Mouse (Mus musculus) limb, embryonic 13.5 days (tissue): ENCODE results near the gene Casp8ap2. TPM values are rescaled to one million over a fixed set of nuclear protein-coding genes. Genes with fewer than 3 reads are reported as not detected.

ENCODE experiments used
- ATAC-seq: fragments of 200-750 bp; cut with Nextera tagmentation; 2 replicates; pipeline ENCODE4 v1.8.0; 2017; ENCODE audit warnings: low read depth, moderate number of reproducible peaks, moderate TSS enrichment; ENCODE audit not compliant: low FRiP score
- H3K27ac ChIP-seq: fragments of 300-500 bp; sonication (generic); 2 replicates; pipeline ENCODE4 v1.5.1; 2015; ENCODE audit warnings: inconsistent platforms, mild to moderate bottlenecking, moderate library complexity
- H3K27me3 ChIP-seq: fragments of 300-500 bp; sonication (generic); 2 replicates; pipeline ENCODE4 v1.6.1; 2015; ENCODE audit warnings: mild to moderate bottlenecking, inconsistent platforms
- H3K36me3 ChIP-seq: fragments of 300-500 bp; sonication (generic); 2 replicates; pipeline ENCODE4 v1.6.1; 2015; ENCODE audit warnings: inconsistent platforms, mild to moderate bottlenecking, moderate library complexity
- H3K4me1 ChIP-seq: fragments of 300-500 bp; sonication (generic); 2 replicates; pipeline ENCODE4 v1.6.1; 2015; ENCODE audit warnings: inconsistent platforms
- H3K4me2 ChIP-seq: fragments of 300-500 bp; sonication (generic); replicated peaks from 2 replicates; pipeline ENCODE4 v1.6.1; 2015; ENCODE audit warnings: inconsistent platforms, mild to moderate bottlenecking, moderate library complexity
- H3K4me3 ChIP-seq: fragments of 300-500 bp; sonication (generic); 2 replicates; pipeline ENCODE4 v1.5.1; 2015; ENCODE audit warnings: moderate library complexity, mild to moderate bottlenecking, inconsistent platforms
- H3K9ac ChIP-seq: fragments of 300-500 bp; sonication (generic); 2 replicates; pipeline ENCODE4 v1.6.1; 2015; ENCODE audit warnings: mild to moderate bottlenecking, inconsistent platforms
- H3K9me3 ChIP-seq: fragments of 300-500 bp; sonication (generic); 2 replicates; pipeline ENCODE4 v1.6.1; 2016; ENCODE audit warnings: inconsistent platforms
- WGBS: fragments of 180-500 bp; shearing (Covaris S2); methylation state at CpG from one replicate; pipeline ENCODE4 v1.1.7; 2015; 5-methylcytosine and 5-hydroxymethylcytosine counted together
- polyA plus RNA-seq: library from polyadenylated mRNA; unstranded; fragments of >200 nt; fragmentation: Nextera tagmentation; extraction: Ambion mirVana; gene quantifications from 2 replicates; pipeline ENCODE4 v1.2.1, GENCODE M21; 2015

Gene Casp8ap2
- polyA plus RNA-seq, 1 experiment from 2014 or later = 79.6 TPM

DNA sequence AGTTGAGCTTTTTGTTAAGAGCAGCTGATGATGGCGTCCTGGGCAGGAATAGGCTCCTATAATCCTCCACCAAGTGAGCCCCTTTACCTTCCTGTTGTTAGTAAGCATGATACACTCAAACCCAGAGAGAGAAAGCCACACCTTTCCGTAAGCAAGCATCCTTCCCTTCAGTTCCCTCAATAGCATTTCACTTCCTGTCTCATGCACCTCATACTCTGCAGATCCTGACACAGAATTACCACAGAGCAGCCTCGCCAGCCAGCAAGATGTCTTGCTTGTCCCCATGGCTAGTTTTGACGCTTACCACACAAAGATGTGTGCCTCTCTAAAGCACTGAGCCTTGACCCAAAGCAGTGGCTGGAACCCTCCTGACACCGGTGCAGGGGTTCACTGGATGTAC, 27.7 kb upstream of the Casp8ap2 start:
- no peak for ATAC-seq
- WGBS = 85% methylated on average over 5 of the region's 5 CpGs
- no peak overlapping the region for H3K9ac ChIP-seq

DNA sequence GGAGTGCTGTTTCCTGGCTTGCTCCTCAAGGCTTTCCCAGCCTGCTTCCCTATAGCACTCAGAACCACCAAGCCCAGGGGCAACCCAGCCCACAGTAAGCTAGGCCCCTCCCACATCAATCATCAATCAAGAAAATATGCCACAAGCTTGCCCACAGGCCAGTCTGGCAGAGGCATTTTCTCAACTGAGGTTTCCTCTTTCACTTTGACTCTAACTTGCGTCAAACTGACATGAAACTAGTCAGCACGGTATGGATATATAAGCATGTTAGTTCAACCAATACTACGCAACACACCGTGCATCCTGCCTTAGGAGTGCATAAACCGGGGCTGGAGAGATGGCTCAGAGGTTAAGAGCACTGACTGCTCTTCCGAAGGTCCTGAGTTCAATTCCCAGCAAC, 27.0 kb upstream of the Casp8ap2 start:
- H3K4me3 ChIP-seq = no peak overlapping the region
- no peaks in the 10 kb centered on the region for H3K36me3 ChIP-seq
- ATAC-seq = no peak
- WGBS = 84% methylated on average over 6 of the region's 6 CpGs
- no peaks in the 10 kb centered on the region for H3K9me3 ChIP-seq
- H3K27ac ChIP-seq = no peak overlapping the region
- H3K4me2 ChIP-seq = no peak overlapping the region
- no peaks in the 10 kb centered on the region for H3K4me1 ChIP-seq
- no peaks in the 10 kb centered on the region for H3K27me3 ChIP-seq
- H3K9ac ChIP-seq = no peak overlapping the region

More for the DNA sequence above, 27.7 kb upstream of the Casp8ap2 start:
- Histone ChIP-seq H3K4me1 (no peaks in the 10 kb centered on the region), H3K27me3 (no peaks in the 10 kb centered on the region), H3K36me3 (no peaks in the 10 kb centered on the region), H3K4me3 (no peak overlapping the region), H3K4me2 (no peak overlapping the region), H3K27ac (no peak overlapping the region), H3K9me3 (no peaks in the 10 kb centered on the region)

DNA sequence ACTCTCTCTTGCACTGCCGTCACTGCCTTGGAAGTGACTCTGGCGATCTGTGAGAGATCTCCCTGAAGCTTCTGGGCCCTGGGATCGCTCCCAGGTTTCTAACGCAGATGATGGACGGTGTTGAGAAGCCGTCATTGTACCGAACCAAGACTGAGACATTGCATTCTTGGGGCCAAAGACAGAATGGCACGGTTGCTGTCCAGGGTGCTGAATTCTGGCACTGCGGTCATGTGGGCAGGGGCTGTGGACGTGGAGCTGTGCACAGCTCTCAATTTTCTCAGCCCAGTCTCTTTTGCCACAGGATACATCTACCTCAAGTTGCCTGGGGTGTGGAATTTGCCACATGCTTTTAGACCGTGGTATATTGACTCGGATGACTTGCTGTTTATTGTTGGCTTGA, 14.1 kb upstream of the Casp8ap2 start:
- no peaks in the 10 kb centered on the region for H3K9me3 ChIP-seq
- H3K4me1 ChIP-seq = no peaks in the 10 kb centered on the region
- H3K4me3 ChIP-seq = no peak overlapping the region
- H3K36me3 ChIP-seq = no peaks in the 10 kb centered on the region
- H3K4me2 ChIP-seq = no peak overlapping the region
- ATAC-seq = peak; percentile 64; the same call in 1 of the 2 replicates
- WGBS = 27% methylated on average over 12 of the region's 12 CpGs
- H3K27ac ChIP-seq = no peak overlapping the region
- no peak overlapping the region for H3K9ac ChIP-seq
- no peaks in the 10 kb centered on the region for H3K27me3 ChIP-seq

DNA sequence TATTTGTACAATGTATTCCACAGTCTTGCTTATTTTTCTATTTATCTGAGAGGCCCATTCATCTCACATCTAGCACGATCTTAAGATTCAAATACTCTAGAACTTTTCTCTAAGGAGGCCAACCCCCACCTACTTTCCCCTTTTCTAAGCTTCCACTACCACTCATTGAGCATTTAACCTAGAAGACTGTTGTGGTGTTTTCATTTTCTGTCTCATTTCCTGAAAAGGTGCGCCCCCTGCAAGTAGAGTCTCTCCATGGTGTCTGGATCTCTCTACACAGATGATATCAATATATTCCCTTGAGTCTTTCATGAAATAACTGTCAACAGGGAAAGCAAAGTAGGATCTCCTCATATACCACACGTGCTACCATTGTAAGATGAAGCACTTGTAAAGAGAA, 12.6 kb upstream of the Casp8ap2 start, which contains the start of gene Gja10:
TSS of gene Gja10 (minus strand) at position 101 of the 400 bp plus-strand sequence.
- H3K4me1 ChIP-seq = no peaks in the 10 kb centered on the region
- H3K4me3 ChIP-seq = no peak within 1 kb of the TSS
- H3K4me2 ChIP-seq = no peak within 1 kb of the TSS
- no peak for ATAC-seq
- no peaks in the 10 kb centered on the region for H3K27me3 ChIP-seq
- 62% methylated on average over 3 of the region's 3 CpGs for WGBS
- no peaks in the 10 kb centered on the region for H3K9me3 ChIP-seq
- no peaks in the 10 kb centered on the region for H3K36me3 ChIP-seq
- H3K27ac ChIP-seq = no peak within 1 kb of the TSS
- no peak within 1 kb of the TSS for H3K9ac ChIP-seq

DNA sequence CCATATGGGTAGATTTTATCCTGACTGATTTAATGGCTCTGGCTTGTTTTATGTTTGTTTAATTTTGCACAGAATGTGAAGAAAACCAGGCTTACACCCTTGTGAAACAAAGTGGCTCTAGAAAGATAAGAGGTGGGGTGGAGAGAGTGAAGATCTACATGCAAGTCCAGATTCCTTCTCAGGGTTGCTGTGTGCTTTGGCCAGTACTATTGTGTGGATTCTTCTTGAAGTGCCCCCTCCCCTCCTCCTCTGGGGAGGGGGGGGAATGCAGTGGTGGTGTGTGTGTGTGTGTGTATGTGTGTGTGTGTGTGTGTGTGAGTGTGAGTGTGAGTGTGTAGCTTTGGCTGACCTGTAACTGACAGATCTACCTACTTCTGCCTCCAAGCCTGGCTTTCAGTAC, 6.4 kb downstream of the Casp8ap2 start:
- Histone ChIP-seq H3K4me1 (peaks cover 9% of the 10 kb centered on the region), H3K27ac (no peak overlapping the region), H3K36me3 (peaks cover 23% of the 10 kb centered on the region), H3K27me3 (no peaks in the 10 kb centered on the region), H3K9ac (no peak overlapping the region), H3K4me2 (no peak overlapping the region), H3K9me3 (no peaks in the 10 kb centered on the region), H3K4me3 (no peak overlapping the region)
- ATAC-seq = no peak

DNA sequence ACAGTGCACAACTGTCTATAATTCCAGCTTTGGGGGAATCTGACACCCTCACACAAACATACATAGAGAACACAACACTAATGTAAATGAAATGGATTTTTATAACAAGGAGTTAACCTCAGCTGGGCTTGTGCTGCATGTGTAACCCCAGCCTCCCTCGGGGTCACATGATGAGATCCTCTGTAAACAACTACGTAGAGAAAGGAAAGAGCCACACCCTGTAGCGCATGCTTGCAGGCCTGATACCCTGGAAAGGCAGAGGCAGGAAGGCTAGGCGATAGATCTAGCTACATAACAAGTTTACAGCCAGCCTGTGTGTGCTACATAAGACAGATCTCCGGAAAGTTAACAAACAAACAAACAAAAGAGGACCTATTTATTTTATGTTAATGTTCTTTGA, 36.4 kb downstream of the Casp8ap2 start:
- no peak overlapping the region for H3K9ac ChIP-seq
- no peaks in the 10 kb centered on the region for H3K9me3 ChIP-seq
- no peak overlapping the region for H3K27ac ChIP-seq
- H3K4me1 ChIP-seq = peaks cover 5% of the 10 kb centered on the region; the same call in 1 of the 2 replicates
- peaks cover 46% of the 10 kb centered on the region for H3K36me3 ChIP-seq
- WGBS = 80% methylated on average over 5 of the region's 5 CpGs
- no peak overlapping the region for H3K4me3 ChIP-seq
- ATAC-seq = no peak
- H3K4me2 ChIP-seq = no peak overlapping the region
- no peaks in the 10 kb centered on the region for H3K27me3 ChIP-seq

DNA sequence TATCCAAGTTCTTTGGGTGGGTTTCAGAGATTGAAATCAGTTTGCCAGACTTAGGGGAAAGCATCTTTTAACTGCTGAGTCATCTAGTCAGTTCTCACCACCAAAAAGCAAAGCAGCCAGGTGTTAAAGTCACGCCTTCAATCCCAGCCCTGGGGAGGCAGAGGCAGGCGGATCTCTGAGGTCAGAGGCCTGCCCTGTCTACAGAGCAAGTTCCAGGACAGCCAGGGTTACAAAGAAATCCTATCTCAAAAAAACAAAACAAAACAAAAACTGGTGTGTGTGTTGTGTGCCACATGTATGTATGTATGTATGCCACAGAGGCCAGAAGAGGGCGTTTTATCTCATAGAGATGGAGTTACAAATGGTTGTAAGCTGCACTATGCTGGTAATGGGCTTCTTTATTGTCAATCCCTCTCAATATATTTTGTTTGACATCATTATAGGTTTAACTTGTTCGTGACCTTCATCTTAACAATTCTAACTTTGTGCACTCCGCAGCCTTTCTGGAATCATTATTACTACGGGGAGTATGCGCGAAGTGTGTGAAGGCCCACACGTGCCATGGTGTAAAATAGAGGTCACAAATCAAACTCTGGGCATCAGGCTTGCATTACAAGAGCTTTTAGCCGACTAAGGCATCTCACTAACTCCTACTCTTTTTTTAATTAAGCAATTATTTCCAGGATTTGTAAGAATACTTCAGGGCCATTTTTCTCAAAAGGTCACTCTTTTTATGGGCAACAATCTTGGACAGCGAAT, 41.1 kb downstream of the Casp8ap2 start:
- H3K27ac ChIP-seq = peak overlapping the region; percentile 39; the same call in 1 of the 2 replicates
- peak overlapping the region; percentile 72 for H3K9ac ChIP-seq
- peak; percentile 19; the same call in 1 of the 2 replicates for ATAC-seq
- H3K9me3 ChIP-seq = no peaks in the 10 kb centered on the region
- 54% methylated on average over 11 of the region's 11 CpGs for WGBS
- peaks cover 21% of the 10 kb centered on the region for H3K36me3 ChIP-seq
- H3K4me3 ChIP-seq = peak overlapping the region; percentile 95
- peaks cover 14% of the 10 kb centered on the region for H3K4me1 ChIP-seq
- no peaks in the 10 kb centered on the region for H3K27me3 ChIP-seq
- peak overlapping the region; percentile 73 for H3K4me2 ChIP-seq

DNA sequence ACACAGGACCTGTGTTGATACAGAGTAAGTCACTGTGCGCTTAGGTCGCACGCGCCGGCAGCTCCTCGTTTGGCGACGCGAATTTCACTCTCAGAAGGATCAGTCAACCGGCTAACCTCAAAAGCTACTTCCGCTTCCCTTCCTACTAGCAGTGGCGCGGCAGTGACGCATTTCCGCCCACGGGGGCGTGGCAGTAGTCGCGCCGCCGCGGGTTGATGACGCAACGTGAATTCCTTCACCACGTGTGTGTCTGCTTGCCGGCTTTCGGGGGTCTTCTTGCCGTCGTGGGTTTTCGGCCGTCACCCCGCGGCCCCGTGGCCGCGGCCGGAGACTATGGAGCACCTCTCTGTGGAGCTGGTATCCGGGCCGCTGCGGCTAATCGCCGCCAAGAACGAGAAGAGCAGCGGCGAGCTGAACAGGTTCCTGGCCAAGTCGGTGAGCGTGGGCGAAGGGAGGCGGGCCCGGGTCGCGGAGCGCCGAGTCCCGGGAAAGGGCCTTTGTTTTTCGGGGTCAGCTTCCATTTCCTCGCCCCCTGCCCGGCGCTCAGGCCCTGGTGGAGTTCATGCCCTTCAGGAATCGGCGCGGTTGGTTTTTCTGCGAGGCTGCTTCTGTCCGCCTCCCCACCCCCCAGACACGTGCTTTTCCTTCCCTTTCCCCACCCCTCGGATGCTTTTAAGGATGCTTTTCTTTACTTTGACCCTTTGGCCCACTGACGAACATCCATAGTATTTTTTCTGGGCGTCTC, 41.8 kb downstream of the Casp8ap2 start, which contains the start of gene Mdn1:
TSS of gene Mdn1 (plus strand) at position 202 of the 745 bp plus-strand sequence.
- peak; percentile 94 for ATAC-seq
- Histone ChIP-seq H3K9ac (peak within 1 kb of the TSS; percentile 72), H3K4me3 (peak within 1 kb of the TSS; percentile 95), H3K4me1 (peaks cover 14% of the 10 kb centered on the region), H3K36me3 (peaks cover 17% of the 10 kb centered on the region), H3K9me3 (no peaks in the 10 kb centered on the region), H3K27ac (peak within 1 kb of the TSS; percentile 39; the same call in 1 of the 2 replicates), H3K4me2 (peak within 1 kb of the TSS; percentile 73), H3K27me3 (no peaks in the 10 kb centered on the region)
- under 1% methylated on average over 68 of the region's 68 CpGs for WGBS

DNA sequence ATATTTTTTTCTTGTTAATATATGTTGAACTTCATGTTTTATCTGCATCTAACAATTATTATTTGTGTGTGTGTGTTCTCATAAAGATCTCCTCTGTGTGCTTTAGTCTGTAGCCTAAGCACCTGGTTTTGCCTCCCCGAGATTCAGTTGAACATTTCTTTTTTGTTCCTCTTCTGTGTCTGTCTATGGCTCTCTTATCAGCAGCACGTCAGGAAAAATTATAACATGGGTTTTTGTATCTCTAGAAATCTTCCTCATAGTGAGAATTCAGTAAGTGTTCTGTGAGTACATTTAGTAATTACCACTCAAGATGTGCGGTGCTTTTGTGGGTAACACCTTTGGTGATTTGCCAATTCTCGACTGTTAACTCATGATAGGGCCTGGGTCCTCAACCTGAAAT, 50.6 kb downstream of the Casp8ap2 start:
- Histone ChIP-seq H3K27ac (no peak overlapping the region), H3K4me1 (no peaks in the 10 kb centered on the region), H3K4me2 (no peak overlapping the region), H3K4me3 (no peak overlapping the region), H3K9me3 (no peaks in the 10 kb centered on the region), H3K9ac (no peak overlapping the region), H3K27me3 (no peaks in the 10 kb centered on the region), H3K36me3 (peaks cover 66% of the 10 kb centered on the region)
- WGBS = 92% methylated on average over 4 of the region's 4 CpGs
- ATAC-seq = no peak

DNA sequence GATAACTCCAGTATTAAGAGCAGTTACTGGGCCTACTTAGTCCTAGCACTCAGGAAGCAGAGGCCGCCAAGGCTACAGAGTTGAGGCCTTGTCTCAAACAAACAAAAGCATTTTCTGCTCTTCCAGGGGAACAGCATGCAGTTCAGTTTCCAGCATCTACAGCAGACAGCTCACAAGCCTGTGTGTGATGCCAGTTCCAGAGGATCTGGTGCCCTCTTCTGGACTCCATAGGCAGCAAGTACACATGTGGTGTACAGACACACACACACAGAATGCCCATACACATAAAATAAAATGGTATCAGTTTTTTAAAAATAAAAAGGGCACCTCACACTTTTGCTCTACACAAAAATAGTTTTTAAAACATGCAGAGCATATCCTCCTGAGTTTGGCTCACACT, 53.0 kb downstream of the Casp8ap2 start:
- no peak overlapping the region for H3K9ac ChIP-seq
- H3K4me1 ChIP-seq = no peaks in the 10 kb centered on the region
- peaks cover 80% of the 10 kb centered on the region for H3K36me3 ChIP-seq
- H3K4me3 ChIP-seq = no peak overlapping the region
- H3K9me3 ChIP-seq = no peaks in the 10 kb centered on the region
- H3K27me3 ChIP-seq = no peaks in the 10 kb centered on the region
- H3K4me2 ChIP-seq = no peak overlapping the region
- no peak overlapping the region for H3K27ac ChIP-seq
- 93% methylated on average over 1 of the region's 1 CpGs for WGBS
- no peak for ATAC-seq

DNA sequence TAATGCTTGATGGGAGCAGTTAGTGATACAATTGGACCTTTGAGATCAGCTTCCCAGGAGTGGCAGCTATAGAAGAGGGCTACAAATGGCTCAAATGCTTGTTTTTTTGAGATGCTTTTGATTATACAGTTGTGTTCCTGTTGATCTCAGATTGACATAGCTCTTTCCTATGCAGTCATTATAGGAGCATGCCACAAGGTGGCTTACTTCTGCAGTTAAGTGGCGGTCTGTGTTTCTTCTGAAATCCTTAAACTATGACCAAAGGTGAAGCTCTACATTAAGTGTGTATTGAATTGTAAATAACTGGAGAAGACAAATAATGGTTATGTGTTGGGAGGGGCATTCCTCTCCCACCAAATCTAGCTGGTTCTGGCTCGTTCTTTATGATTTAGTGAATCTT, 54.6 kb downstream of the Casp8ap2 start:
- H3K4me3 ChIP-seq = no peak overlapping the region
- 91% methylated on average over 2 of the region's 2 CpGs for WGBS
- no peak for ATAC-seq

DNA sequence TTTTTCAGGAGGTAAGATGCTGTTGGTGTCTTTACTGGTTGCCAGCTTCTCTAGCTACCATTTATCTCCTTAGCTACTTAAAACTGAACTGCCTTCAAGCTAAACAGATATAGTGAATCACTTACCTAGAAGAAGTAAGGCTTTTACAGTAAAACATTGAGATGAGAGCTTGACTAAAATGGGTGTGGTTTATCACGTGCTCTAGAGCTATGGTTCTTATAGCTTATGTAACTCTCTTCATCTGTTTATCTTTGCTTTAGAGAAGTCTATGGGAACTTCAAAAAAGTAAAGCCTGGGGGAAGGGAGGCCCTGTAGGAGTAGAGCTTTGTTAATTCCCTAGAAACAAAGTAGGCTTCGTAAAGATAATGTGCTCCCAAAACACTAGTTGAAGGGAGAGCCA, 58.8 kb downstream of the Casp8ap2 start:
- no peak overlapping the region for H3K4me2 ChIP-seq
- no peak for ATAC-seq
- 93% methylated on average over 2 of the region's 2 CpGs for WGBS
- H3K4me3 ChIP-seq = no peak overlapping the region
- H3K36me3 ChIP-seq = peaks cover 87% of the 10 kb centered on the region
- no peaks in the 10 kb centered on the region for H3K4me1 ChIP-seq
- H3K27ac ChIP-seq = no peak overlapping the region
- no peaks in the 10 kb centered on the region for H3K27me3 ChIP-seq
- H3K9ac ChIP-seq = no peak overlapping the region
- H3K9me3 ChIP-seq = no peaks in the 10 kb centered on the region

More for the DNA sequence above, 54.6 kb downstream of the Casp8ap2 start:
- Histone ChIP-seq H3K9me3 (no peaks in the 10 kb centered on the region), H3K36me3 (peaks cover 79% of the 10 kb centered on the region), H3K9ac (no peak overlapping the region), H3K27me3 (no peaks in the 10 kb centered on the region), H3K4me1 (no peaks in the 10 kb centered on the region), H3K4me2 (no peak overlapping the region), H3K27ac (no peak overlapping the region)
